Mouse (Mus musculus): ENCODE measurements around the gene Gm20388.

Gm20388 gene

DNA sequence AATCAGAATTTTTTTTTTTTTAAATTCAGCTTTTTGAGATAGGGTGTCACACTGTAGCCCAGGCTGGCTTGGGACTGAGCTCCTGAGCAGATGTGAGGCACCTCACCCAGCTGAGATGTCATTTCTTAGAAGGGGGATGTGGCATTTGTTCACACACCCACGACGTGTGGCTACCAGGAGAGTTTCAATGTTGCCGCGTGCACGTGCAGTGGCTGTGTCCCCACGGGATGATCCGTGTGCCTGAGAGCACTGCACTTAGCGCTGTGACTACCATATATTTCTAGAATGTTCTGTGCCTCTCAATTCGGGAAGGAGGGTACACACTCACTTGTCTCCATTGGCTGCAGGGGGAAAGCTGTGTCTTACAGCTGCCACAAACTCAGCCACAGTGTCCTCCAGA is 2525.5 kb downstream of the Gm20388 start:
- no peak for DNase-seq

- DNase-seq = no peak
Observed at GRCm38 (mm10) chr8:122436586-122437125, 2526.0 kb downstream of the Gm20388 start.

DNA sequence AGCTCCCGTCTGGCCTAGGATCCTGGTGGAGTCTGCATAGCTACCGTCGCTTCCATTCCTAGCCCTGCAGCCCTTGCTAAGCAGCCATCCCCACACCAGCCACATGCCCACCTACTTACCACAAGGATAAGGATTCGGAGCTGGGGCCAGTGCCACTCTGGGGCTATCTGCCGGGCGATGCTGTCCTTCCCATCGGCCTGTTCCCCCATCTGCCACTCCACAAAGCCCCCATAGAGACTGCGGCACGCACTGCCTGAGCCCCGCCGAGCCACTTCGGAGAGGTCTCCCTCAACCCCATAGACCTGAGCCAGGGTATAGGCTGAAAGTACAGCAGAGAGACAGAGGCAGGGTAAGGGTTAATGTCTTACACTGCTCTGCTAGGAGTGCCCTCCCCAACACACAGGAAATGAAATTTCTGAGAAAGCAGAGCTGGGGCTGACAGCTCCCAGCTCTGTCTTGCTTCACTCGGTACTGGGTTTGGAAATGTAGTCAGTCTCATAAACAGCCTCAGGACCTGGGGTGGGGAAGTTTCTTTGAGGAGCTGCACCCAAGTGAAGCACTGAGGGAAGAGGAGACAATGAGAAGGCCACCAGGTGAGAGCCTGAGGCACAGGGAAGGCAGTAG is 2527.2 kb downstream of the Gm20388 start:
- DNase-seq = no peak

- no peak for DNase-seq
Observed at GRCm38 (mm10) chr8:122439336-122439735, 2528.7 kb downstream of the Gm20388 start.

DNA sequence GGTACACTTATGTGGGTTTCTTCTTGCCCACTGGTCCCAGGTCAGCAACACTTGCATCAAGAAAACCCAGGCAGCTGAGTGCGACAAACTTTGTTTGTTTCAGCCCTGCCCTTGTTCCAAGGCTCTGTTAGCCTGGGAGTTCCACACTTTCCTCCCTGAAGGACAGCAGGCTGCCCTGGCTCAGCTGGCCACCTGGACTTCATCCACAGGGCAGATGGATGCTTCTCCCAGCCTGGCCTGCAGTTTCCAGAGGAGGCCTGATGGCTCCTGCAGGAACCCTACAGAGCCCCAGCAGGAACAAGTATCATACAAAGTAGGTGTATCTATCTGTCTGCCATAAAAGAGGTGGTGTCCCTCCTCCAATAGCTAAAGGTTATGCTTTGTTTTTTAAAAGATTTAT is 2530.7 kb downstream of the Gm20388 start:
- no peak for DNase-seq

DNA sequence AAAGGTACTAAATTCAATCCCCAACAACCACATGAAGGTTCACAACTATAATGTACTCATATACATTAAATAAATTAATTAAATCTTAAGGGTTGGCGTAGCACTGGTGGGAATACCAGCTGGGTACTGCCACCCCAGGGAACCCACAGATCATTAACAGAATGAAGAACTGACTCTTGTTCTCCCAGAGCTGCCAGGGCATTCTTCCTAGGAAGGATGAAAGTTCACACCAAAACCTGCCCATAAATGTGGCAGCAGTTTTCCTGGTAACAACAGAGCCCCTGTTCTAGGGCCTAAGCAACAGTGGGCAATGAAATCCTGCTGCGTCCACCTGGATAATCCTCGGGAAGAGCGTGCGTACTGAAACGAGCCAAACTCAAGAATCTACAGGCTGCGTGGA is 2531.7 kb downstream of the Gm20388 start:
- DNase-seq = peak in 1 of 2 experiments; percentile 40

- DNase-seq = peak in 1 of 2 experiments; percentile 24
Observed at GRCm38 (mm10) chr8:122442781-122443180, 2532.1 kb downstream of the Gm20388 start.

- peak; percentile 99 for DNase-seq
Observed at GRCm38 (mm10) chr8:122443262-122444006, 2532.8 kb downstream of the Gm20388 start, which contains the start of gene Mvd. TSS of gene Mvd (minus strand) at chr8:122443422.

- peak; percentile 89 for DNase-seq
Observed at GRCm38 (mm10) chr8:122444058-122444748, 2533.6 kb downstream of the Gm20388 start.

DNA sequence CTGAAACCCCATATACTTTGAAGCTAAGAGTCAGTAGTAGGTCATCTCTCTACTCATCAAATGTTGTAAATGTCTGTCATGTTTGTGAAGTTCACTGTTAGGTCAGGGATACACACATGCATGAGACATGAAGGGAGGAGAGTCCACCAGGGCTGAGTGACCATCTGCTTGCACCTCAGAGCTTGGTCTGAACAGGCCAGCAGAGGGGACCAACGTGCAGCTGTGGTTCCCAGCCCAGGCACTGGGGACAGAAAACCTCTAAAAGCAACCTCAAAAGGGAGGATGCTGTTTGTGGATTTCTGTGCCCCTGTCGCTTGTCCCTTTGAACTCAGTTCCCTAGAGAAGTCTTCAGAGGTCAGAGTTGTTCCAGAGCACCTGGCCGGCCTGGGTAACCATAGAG is 2534.6 kb downstream of the Gm20388 start:
- no peak for DNase-seq

- DNase-seq = no peak
Observed at GRCm38 (mm10) chr8:122451161-122451703, 2540.6 kb downstream of the Gm20388 start.

- DNase-seq = no peak
Observed at GRCm38 (mm10) chr8:122452154-122452553, 2541.5 kb downstream of the Gm20388 start.

GRCm38 (mm10) chr8:122454409-122454808 is 2543.8 kb downstream of the Gm20388 start:
- DNase-seq = no peak

- DNase-seq = no peak
Observed at GRCm38 (mm10) chr8:122457171-122457570, 2546.5 kb downstream of the Gm20388 start.

DNA sequence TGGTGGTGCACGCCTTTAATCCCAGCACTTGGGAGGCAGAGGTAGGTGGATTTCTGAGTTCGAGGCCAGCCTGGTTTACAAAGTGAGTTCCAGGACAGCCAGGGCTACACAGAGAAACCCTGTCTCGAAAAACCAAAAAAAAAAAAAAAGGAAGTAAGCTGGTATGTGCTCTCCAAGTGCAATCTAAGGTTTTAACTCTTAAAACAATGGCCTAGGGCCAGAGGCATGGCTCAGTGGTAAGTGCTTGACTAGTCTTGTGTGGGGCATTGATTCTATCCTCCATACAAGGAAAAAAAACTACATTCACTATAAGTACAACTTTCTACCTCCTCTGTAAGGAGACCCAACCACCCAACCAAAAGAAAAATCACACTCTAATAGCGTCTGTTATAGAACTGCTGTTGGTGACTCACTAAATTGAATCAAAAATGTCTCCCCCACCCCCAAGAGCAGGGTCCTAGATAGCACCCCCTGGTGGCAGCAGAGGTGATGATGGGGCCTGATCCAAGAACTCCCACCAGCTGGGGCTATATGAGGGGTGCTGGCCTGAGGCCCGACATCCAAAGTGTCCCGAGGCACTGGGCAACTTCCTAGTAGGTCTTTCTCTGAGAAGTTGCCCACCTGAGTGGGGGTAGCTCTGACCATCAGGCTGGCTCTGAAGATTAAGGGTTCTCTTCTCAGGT is 2548.7 kb downstream of the Gm20388 start:
- DNase-seq = no peak

- no peak for DNase-seq
Observed at GRCm38 (mm10) chr8:122459990-122460389, 2549.3 kb downstream of the Gm20388 start.

DNA sequence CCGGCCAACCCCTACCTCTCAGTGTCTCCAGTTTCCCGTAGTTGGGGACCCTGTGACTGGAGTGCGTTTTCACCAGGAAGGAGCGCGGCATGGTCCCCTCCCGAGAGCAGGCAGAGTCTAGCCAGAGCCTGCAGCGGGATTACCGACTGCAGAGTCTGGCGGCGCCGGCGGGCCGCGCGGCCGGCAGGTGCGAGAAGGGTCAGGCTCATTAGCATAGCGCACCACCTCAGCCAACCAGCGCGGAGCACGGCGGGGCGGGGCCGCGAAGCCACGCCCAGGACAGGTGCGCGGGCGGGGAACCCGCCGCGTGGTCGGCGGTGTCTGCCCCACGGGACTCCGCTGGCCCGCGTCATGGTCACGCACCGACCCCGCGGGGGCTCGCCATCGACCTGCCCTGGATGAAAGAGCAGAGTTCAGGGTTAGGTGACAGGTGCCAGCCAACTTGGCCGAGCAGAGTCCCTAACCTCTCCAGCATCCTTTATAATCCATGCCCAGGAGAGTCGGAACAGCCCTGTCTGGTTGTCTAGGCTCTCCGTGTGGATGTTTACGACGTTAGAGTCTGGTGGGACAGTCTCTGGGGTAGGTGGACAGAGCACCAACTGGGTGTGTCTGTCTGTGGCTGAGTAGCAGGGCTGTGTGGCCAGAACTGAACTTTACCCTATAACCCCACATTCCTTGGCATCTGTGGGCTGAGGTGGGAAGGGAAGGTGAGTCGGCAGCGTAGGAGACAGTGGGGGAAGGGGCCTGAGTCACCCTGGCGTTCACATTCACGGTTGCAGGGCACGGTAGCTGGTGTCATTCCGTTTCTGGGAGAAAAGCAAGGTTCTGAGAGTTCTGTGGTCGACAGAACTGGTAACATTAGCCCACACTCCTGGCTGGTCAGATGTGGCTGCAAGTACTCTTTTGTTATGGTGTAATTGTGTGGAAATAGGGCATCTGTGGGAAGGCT is 2550.2 kb downstream of the Gm20388 start, which contains the start of gene Snai3:
TSS of gene Snai3 (minus strand) at position 210 of the 949 bp plus-strand sequence.
- peak; percentile 81 to 82 for DNase-seq

DNA sequence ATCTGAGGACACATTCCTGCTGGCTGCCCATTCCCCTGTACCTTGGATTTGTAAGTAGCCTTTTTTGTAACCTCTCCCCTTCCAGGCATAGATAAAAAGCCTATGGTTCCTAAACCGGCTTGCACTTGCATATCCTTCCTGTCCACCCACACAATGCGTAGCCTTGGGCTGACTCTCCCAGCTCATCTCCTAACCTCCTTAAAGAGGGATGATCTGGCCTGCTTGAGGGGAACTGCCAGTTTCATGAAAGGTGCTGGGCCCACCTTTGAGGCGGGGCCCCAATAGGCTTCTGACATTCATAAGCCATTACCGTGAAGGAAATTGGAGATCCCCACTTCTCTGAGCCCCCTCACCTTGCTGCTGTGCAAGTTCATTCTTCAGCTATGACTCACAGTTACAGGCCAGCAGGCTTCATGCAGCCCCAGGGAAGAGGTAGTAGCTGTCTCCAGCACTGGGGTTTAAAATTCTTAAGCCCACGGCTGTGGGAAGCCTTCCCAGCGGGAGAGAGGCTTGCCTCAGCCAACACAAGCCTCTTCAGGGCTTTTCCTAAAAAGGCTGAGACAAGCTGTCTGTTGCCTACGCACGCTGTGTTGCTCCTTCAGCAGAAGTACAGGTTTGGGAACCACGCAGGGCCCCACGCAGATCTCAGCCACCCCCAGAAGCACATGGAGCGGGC is 2551.0 kb downstream of the Gm20388 start:
- DNase-seq = no peak

DNA sequence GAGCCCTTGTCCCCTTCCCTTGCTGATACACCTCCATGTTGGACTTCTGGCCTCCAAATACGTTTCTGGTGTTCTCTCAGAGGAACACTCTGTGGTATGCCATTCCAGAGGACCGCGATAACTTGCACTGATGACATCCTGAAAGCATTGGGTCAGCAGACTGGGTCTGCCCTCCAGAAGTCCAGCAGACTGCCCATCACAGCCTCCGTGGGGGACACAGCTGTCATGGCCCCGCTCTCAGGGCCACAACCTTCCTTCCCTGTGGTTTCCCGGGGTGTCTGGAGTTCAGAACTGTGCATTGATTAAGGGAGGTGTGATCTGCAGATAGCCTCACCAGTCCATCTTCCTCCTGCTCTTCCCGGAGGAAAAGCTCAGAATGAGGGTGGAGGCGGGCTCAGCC is 2551.9 kb downstream of the Gm20388 start:
- no peak for DNase-seq

All from kidney, adult 8-10 months (tissue).